Mouse (Mus musculus): ENCODE data around the gene Arfip1. TPM values are rescaled to one million over a fixed set of nuclear protein-coding genes. Genes with fewer than 3 reads are reported as not detected.

The Arfip1 gene
- polyA plus RNA-seq, 1 experiment: 16.6 TPM

- no peak overlapping the region for H3ac ChIP-seq (ENCODE audit: control insufficient read depth, insufficient read length, low read depth)
- peaks cover 3% of the 10 kb centered on the region for H3K27me3 ChIP-seq (ENCODE audit: control insufficient read depth, insufficient read depth, insufficient read length)
- no peak overlapping the region for H3K4me3 ChIP-seq (ENCODE audit: insufficient read depth, poor library complexity, severe bottlenecking)
- no peaks in the 10 kb centered on the region for H3K36me3 ChIP-seq (ENCODE audit: control insufficient read depth, insufficient read depth)
- no peaks in the 10 kb centered on the region for H3K79me2 ChIP-seq (ENCODE audit: control insufficient read depth, insufficient read depth)
- no peaks in the 10 kb centered on the region for H3K79me3 ChIP-seq (ENCODE audit: low read depth)
- TF ChIP-seq MYOG (IDR thresholded peaks at IDR 0.05; ENCODE audit: control insufficient read depth, extremely low read depth, insufficient read length) (no peak), MYOD1 (IDR thresholded peaks at IDR 0.05; ENCODE audit: control insufficient read depth, insufficient read length, low read depth) (no peak), USF1 (IDR thresholded peaks at IDR 0.05; ENCODE audit: low read depth) (no peak), CEBPB (IDR thresholded peaks at IDR 0.05; ENCODE audit: low read depth) (no peak), CTCF (IDR thresholded peaks at IDR 0.05; ENCODE audit: control insufficient read depth, insufficient read depth, insufficient read length) (no peak), MAX (IDR thresholded peaks at IDR 0.05) (no peak), FOSL1 (IDR thresholded peaks at IDR 0.05; ENCODE audit: insufficient read depth, low read length, poor library complexity, severe bottlenecking) (no peak)
Observed at GRCm38 (mm10) chr3:84484891-84485290, 97.5 kb downstream of the Arfip1 start.

DNA sequence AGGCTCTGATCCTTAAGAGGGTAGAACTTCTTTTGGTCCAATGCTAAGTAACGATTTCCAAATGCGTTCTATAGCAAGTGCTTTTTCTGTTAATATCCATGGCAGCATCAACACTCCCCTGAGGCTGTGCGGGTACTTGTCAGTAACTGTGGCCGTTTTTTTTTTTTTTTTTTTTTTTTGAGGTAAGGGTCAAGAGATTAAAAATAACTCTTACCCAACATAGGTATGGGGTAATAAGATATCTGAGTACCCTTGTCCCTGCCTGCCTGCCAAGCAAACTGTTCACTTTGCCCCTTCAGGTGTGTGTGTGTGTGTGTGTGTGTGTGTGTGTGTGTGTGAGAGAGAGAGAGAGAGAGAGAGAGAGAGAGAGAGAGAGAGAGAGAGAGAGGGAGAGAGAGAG lies 98.1 kb downstream of the Arfip1 start:
- Histone ChIP-seq H3K79me2 (ENCODE audit: control insufficient read depth, insufficient read depth) (no peaks in the 10 kb centered on the region), H3K27me3 (ENCODE audit: control insufficient read depth, insufficient read depth, insufficient read length) (peaks cover 8% of the 10 kb centered on the region), H3K4me3 (ENCODE audit: insufficient read depth, poor library complexity, severe bottlenecking) (no peak overlapping the region), H3K36me3 (ENCODE audit: control insufficient read depth, insufficient read depth) (no peaks in the 10 kb centered on the region), H3ac (ENCODE audit: control insufficient read depth, insufficient read length, low read depth) (no peak overlapping the region), H3K79me3 (ENCODE audit: low read depth) (no peaks in the 10 kb centered on the region)
- TF ChIP-seq CEBPB (IDR thresholded peaks at IDR 0.05; ENCODE audit: low read depth) (no peak), MYOG (IDR thresholded peaks at IDR 0.05; ENCODE audit: control insufficient read depth, extremely low read depth, insufficient read length) (no peak), MYOD1 (IDR thresholded peaks at IDR 0.05; ENCODE audit: control insufficient read depth, insufficient read length, low read depth) (no peak), MAX (IDR thresholded peaks at IDR 0.05) (no peak), USF1 (IDR thresholded peaks at IDR 0.05; ENCODE audit: low read depth) (no peak), FOSL1 (IDR thresholded peaks at IDR 0.05; ENCODE audit: insufficient read depth, low read length, poor library complexity, severe bottlenecking) (no peak), CTCF (IDR thresholded peaks at IDR 0.05; ENCODE audit: control insufficient read depth, insufficient read depth, insufficient read length) (no peak)

DNA sequence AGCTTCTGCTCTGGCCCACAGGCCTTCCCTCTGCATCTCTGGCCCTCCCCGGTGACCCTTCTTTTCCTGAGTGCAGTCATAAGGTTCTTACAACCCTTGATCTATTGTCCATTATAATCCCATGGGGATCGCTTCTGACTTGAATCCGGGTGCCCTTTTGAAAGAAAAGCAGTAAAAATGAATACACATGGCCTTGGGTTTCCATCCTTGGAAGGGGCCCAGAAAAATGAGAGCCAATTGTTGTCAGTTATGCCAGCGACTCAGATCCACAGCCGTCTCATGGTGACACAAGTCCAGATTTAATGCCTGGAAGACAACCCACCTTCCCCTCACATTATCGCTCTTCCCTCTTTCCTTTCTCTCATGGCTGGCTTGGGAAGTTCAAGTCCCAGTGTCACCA lies 100.3 kb downstream of the Arfip1 start:
- Histone ChIP-seq H3K27me3 (ENCODE audit: control insufficient read depth, insufficient read depth, insufficient read length) (peaks cover 10% of the 10 kb centered on the region), H3ac (ENCODE audit: control insufficient read depth, insufficient read length, low read depth) (no peak overlapping the region), H3K36me3 (ENCODE audit: control insufficient read depth, insufficient read depth) (no peaks in the 10 kb centered on the region), H3K4me3 (ENCODE audit: insufficient read depth, poor library complexity, severe bottlenecking) (no peak overlapping the region), H3K79me3 (ENCODE audit: low read depth) (no peaks in the 10 kb centered on the region), H3K79me2 (ENCODE audit: control insufficient read depth, insufficient read depth) (no peaks in the 10 kb centered on the region)
- TF ChIP-seq USF1 (IDR thresholded peaks at IDR 0.05; ENCODE audit: low read depth) (no peak), MYOD1 (IDR thresholded peaks at IDR 0.05; ENCODE audit: control insufficient read depth, insufficient read length, low read depth) (no peak), MAX (IDR thresholded peaks at IDR 0.05) (no peak)

DNA sequence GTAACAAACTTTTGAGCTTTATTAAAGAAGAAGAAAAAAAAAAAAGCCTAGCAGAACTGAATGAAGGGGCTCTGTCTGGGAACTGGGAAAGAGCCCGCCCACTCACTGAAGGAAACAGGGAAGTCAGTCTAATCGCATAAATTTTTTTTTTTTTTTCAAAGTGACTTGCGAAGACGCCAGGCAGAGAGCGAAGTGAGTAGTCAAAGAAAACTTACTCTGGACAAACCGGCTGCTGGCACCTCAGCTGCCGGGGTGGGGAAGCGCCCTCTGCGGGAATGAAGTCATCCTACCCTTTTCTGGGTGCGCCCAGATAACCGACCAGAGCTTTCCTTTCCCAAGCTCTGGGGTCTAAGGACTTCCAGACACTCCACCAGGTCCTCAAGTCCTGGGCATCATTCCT lies 101.3 kb downstream of the Arfip1 start:
- no peaks in the 10 kb centered on the region for H3K36me3 ChIP-seq (ENCODE audit: control insufficient read depth, insufficient read depth)
- TF ChIP-seq FOSL1 (IDR thresholded peaks at IDR 0.05; ENCODE audit: insufficient read depth, low read length, poor library complexity, severe bottlenecking): no peak
- TF ChIP-seq MYOG (IDR thresholded peaks at IDR 0.05; ENCODE audit: control insufficient read depth, extremely low read depth, insufficient read length): no peak
- H3K27me3 ChIP-seq (ENCODE audit: control insufficient read depth, insufficient read depth, insufficient read length): peaks cover 10% of the 10 kb centered on the region
- H3K79me3 ChIP-seq (ENCODE audit: low read depth): no peaks in the 10 kb centered on the region
- no peak overlapping the region for H3ac ChIP-seq (ENCODE audit: control insufficient read depth, insufficient read length, low read depth)
- H3K79me2 ChIP-seq (ENCODE audit: control insufficient read depth, insufficient read depth): no peaks in the 10 kb centered on the region
- H3K4me3 ChIP-seq (ENCODE audit: insufficient read depth, poor library complexity, severe bottlenecking): no peak overlapping the region

DNA sequence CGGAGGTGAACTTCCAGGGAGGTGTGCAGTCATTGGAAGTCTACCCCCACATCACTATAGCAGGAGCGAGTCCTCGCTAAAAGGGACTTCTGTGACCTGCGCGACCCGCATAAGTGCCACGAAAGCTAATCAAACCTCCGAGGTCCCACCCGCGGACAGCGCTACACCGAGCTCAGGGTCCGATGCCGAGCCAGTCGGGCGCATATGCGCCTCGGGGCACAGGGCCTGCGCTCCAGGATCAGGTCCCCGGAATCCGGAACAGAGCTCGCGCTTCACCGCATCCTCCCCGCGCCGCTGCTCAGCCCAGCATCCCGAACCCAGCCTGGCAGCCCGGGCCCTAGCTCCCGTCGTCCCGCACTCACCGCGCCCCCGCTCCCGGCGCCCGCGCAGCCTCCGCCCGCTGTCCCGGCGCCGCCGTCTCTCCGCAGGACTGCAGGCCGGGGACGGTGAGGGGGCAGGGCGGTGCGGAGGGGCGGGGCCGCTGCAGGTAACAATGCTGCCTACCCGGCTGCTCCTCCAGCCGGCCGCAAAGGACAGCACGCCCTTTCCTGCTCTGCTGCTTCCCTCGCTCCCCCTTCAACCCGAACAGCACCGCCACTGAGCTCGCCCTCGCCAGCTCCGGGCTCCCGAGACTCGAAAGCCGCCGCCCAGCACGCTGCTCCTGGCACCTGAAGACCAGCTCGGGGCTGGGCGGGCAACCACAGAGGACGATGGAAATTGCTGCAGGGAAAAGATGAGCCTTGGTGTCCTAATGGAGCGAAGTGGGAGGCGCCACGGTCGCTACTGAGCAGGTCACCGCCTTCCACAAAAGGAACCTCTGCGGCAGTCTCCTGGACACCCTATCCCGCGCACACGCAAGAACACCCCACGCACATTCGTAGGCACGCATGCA lies 102.2 kb downstream of the Arfip1 start, which contains the start of gene Fhdc1:
Gene Fhdc1 (minus strand): TSS at position 424 of the 892 bp plus-strand sequence.
- TF ChIP-seq MAX (IDR thresholded peaks at IDR 0.05): no peak
- TF ChIP-seq CEBPB (IDR thresholded peaks at IDR 0.05; ENCODE audit: low read depth): no peak
- TF ChIP-seq MYOD1 (IDR thresholded peaks at IDR 0.05; ENCODE audit: control insufficient read depth, insufficient read length, low read depth): no peak
- no peak for TF ChIP-seq MYOG (IDR thresholded peaks at IDR 0.05; ENCODE audit: control insufficient read depth, extremely low read depth, insufficient read length)
- TF ChIP-seq USF1 (IDR thresholded peaks at IDR 0.05; ENCODE audit: low read depth): no peak
- no peak for TF ChIP-seq FOSL1 (IDR thresholded peaks at IDR 0.05; ENCODE audit: insufficient read depth, low read length, poor library complexity, severe bottlenecking)
- no peak for TF ChIP-seq CTCF (IDR thresholded peaks at IDR 0.05; ENCODE audit: control insufficient read depth, insufficient read depth, insufficient read length)
- Histone ChIP-seq H3K27me3 (ENCODE audit: control insufficient read depth, insufficient read depth, insufficient read length) (peaks cover 10% of the 10 kb centered on the region), H3K79me2 (ENCODE audit: control insufficient read depth, insufficient read depth) (no peaks in the 10 kb centered on the region), H3K4me3 (ENCODE audit: insufficient read depth, poor library complexity, severe bottlenecking) (no peak within 1 kb of the TSS), H3K36me3 (ENCODE audit: control insufficient read depth, insufficient read depth) (no peaks in the 10 kb centered on the region), H3K79me3 (ENCODE audit: low read depth) (no peaks in the 10 kb centered on the region), H3ac (ENCODE audit: control insufficient read depth, insufficient read length, low read depth) (peak within 1 kb of the TSS; percentile 66)

Data from C2C12 (cell line).